Mouse (Mus musculus): ENCODE data around the gene Mroh3.

- no peak for TF ChIP-seq CHD2 (IDR thresholded peaks at IDR 0.05; ENCODE audit: low read depth, low read length)
- no peak for TF ChIP-seq MAFK (IDR thresholded peaks at IDR 0.05; ENCODE audit: insufficient read depth, low read depth, low read length)
- no peak for TF ChIP-seq ZNF384 (IDR thresholded peaks at IDR 0.05; ENCODE audit: low read depth, low read length)
- no peak for TF ChIP-seq HCFC1 (IDR thresholded peaks at IDR 0.05; ENCODE audit: borderline replicate concordance, insufficient read depth, low read length)
These were observed 13.2 kb upstream of the Mroh3 start for GRCm38 (mm10) chr1:136225846-136226245.
